Mouse (Mus musculus) testis, adult 2 months (tissue): ENCODE data around the gene Tex2. TPM values are rescaled to one million over a fixed set of nuclear protein-coding genes. Genes with fewer than 3 reads are reported as not detected.

Experiments used
- H3K27ac ChIP-seq: fragments of 200-500 bp; 2 replicates; pipeline ENCODE4 v1.5.1; 2012; ENCODE audit warnings: low read depth, low read length; ENCODE audit not compliant: control insufficient read depth, insufficient read depth
- H3K27me3 ChIP-seq: fragments of 200-500 bp; 2 replicates; pipeline ENCODE4 v1.6.1; 2012; ENCODE audit warnings: mild to moderate bottlenecking, low read length, moderate library complexity; ENCODE audit not compliant: control insufficient read depth, insufficient read depth
- H3K36me3 ChIP-seq: fragments of 200-500 bp; 2 replicates; pipeline ENCODE4 v1.6.1; 2012; ENCODE audit warnings: mild to moderate bottlenecking, low read length; ENCODE audit not compliant: control insufficient read depth, insufficient read depth
- H3K4me1 ChIP-seq: fragments of 200-500 bp; 2 replicates; pipeline ENCODE4 v1.6.1; 2012; ENCODE audit warnings: low read length; ENCODE audit not compliant: control insufficient read depth, insufficient read depth
- H3K4me3 ChIP-seq: fragments of 200-500 bp; 2 replicates; pipeline ENCODE4 v1.5.1; 2012; ENCODE audit warnings: low read depth, mild to moderate bottlenecking, low read length, moderate library complexity, mixed read lengths; ENCODE audit not compliant: control insufficient read depth
- CTCF ChIP-seq: fragments of 200-500 bp; IDR thresholded peaks from 2 replicates; pipeline ENCODE4 v1.5.1; 2012; ENCODE audit warnings: low read depth, mild to moderate bottlenecking, inconsistent platforms, low read length, moderate library complexity; ENCODE audit not compliant: control insufficient read depth, insufficient read depth, insufficient replicate concordance
- POLR2A ChIP-seq: fragments of 200-500 bp; IDR thresholded peaks from 2 replicates; pipeline ENCODE4 v1.6.1; 2012; ENCODE audit warnings: low read depth, mild to moderate bottlenecking, inconsistent platforms, low read length, moderate library complexity; ENCODE audit not compliant: control insufficient read depth
- polyA plus RNA-seq: library from polyadenylated mRNA; depleted of rRNA; stranded (reverse); fragments of >200 nt; gene quantifications from 2 replicates; pipeline ENCODE4 v1.2.3, GENCODE M21; 2012

Tex2 gene
- polyA plus RNA-seq, 1 experiment = 234 TPM

- H3K4me1 ChIP-seq = peaks cover 11% of the 10 kb centered on the region
- no peak for TF ChIP-seq POLR2A
- TF ChIP-seq CTCF = no peak
- H3K27me3 ChIP-seq = no peaks in the 10 kb centered on the region
These were observed 4.8 kb upstream of the Tex2 start for GRCm38 (mm10) chr11:106617821-106618580.

GRCm38 (mm10) chr11:106615561-106615960 is 2.3 kb upstream of the Tex2 start:
- no peak overlapping the region for H3K4me3 ChIP-seq
- H3K36me3 ChIP-seq = no peaks in the 10 kb centered on the region
- no peak overlapping the region for H3K27ac ChIP-seq
- H3K27me3 ChIP-seq = no peaks in the 10 kb centered on the region
- TF ChIP-seq CTCF = no peak
- TF ChIP-seq POLR2A = no peak
- H3K4me1 ChIP-seq = peaks cover 15% of the 10 kb centered on the region

More at GRCm38 (mm10) chr11:106617821-106618580, 4.8 kb upstream of the Tex2 start:
- Histone ChIP-seq H3K27ac (no peak overlapping the region), H3K4me3 (no peak overlapping the region), H3K36me3 (no peaks in the 10 kb centered on the region)

GRCm38 (mm10) chr11:106614339-106614645 is 1.1 kb upstream of the Tex2 start:
- Histone ChIP-seq H3K36me3 (no peaks in the 10 kb centered on the region), H3K4me3 (no peak overlapping the region), H3K27me3 (no peaks in the 10 kb centered on the region), H3K27ac (no peak overlapping the region), H3K4me1 (peaks cover 15% of the 10 kb centered on the region)
- no peak for TF ChIP-seq POLR2A

GRCm38 (mm10) chr11:106613638-106614338 is 565 bp upstream of the Tex2 start:
- Histone ChIP-seq H3K27ac (no peak overlapping the region), H3K27me3 (no peaks in the 10 kb centered on the region), H3K36me3 (no peaks in the 10 kb centered on the region), H3K4me1 (peaks cover 15% of the 10 kb centered on the region), H3K4me3 (0 out of 2 replicates have a peak overlapping the region, but pooled peaks have one; percentile 5)
- 0 out of 2 replicates have a peak, but pooled peaks have one; percentile 8 for TF ChIP-seq CTCF
- no peak for TF ChIP-seq POLR2A

- no peaks in the 10 kb centered on the region for H3K36me3 ChIP-seq
- no peak for TF ChIP-seq POLR2A
- TF ChIP-seq CTCF = no peak
- peak overlapping the region; percentile 92 for H3K4me3 ChIP-seq
- H3K27me3 ChIP-seq = no peaks in the 10 kb centered on the region
- peaks cover 15% of the 10 kb centered on the region for H3K4me1 ChIP-seq
- peak overlapping the region; percentile 78 for H3K27ac ChIP-seq
These were observed 838 bp downstream of the Tex2 start for GRCm38 (mm10) chr11:106612209-106612960.

- peaks cover 12% of the 10 kb centered on the region for H3K4me1 ChIP-seq
- H3K27ac ChIP-seq = no peak overlapping the region
- TF ChIP-seq POLR2A (no peak), CTCF (no peak)
- H3K4me3 ChIP-seq = no peak overlapping the region
- H3K27me3 ChIP-seq = no peaks in the 10 kb centered on the region
- no peaks in the 10 kb centered on the region for H3K36me3 ChIP-seq
These were observed 3.5 kb downstream of the Tex2 start for GRCm38 (mm10) chr11:106609731-106610130.

- H3K36me3 ChIP-seq = no peaks in the 10 kb centered on the region; the same call in 1 of the 2 replicates
- H3K27ac ChIP-seq = no peak overlapping the region
- TF ChIP-seq CTCF (no peak), POLR2A (no peak)
- peaks cover 3% of the 10 kb centered on the region for H3K4me1 ChIP-seq
- H3K4me3 ChIP-seq = no peak overlapping the region
- H3K27me3 ChIP-seq = no peaks in the 10 kb centered on the region
These were observed 5.9 kb downstream of the Tex2 start for GRCm38 (mm10) chr11:106607316-106607715.
